Mouse (Mus musculus) myocyte (in vitro differentiated cells): ENCODE data around the gene Crebrf.

Source experiments
- CEBPB ChIP-seq: IDR thresholded peaks from 2 replicates; pipeline ENCODE4 v1.6.1; 2011; ENCODE audit warnings: mild to moderate bottlenecking, moderate library complexity; ENCODE audit not compliant: poor library complexity, insufficient read depth, severe bottlenecking
- MAX ChIP-seq: IDR thresholded peaks from one replicate; pipeline ENCODE4 v1.6.1; 2011; ENCODE audit warnings: low read depth, mild to moderate bottlenecking, control low read depth
- MYOD1 ChIP-seq, 3 experiments: IDR thresholded peaks; one replicate each; pipeline ENCODE4 v1.6.1; 2011; ENCODE audit warnings: control low read depth in 2 of 3, low read depth in 2 of 3, mild to moderate bottlenecking in 2 of 3, moderate library complexity in 1 of 3; ENCODE audit not compliant: insufficient read length in 2 of 3, control insufficient read depth in 1 of 3
- MYOG ChIP-seq, 3 experiments: IDR thresholded peaks; one replicate each; pipeline ENCODE4 v1.6.1; 2011; ENCODE audit warnings: control low read depth in 2 of 3, low read depth in 2 of 3, mild to moderate bottlenecking in 2 of 3; ENCODE audit not compliant: insufficient read length in 2 of 3, control insufficient read depth in 1 of 3, insufficient read depth in 1 of 3
- POLR2A ChIP-seq: IDR thresholded peaks from one replicate; pipeline ENCODE4 v1.6.1; 2011; ENCODE audit warnings: low read depth, mild to moderate bottlenecking, control low read depth, moderate library complexity; ENCODE audit not compliant: insufficient read length
- POLR2AphosphoS2 ChIP-seq: IDR thresholded peaks from one replicate; pipeline ENCODE4 v1.6.1; 2011; ENCODE audit warnings: low read depth, control low read depth; ENCODE audit not compliant: insufficient read length
- REST ChIP-seq: IDR thresholded peaks from one replicate; pipeline ENCODE4 v1.6.1; 2011; ENCODE audit warnings: mild to moderate bottlenecking, control low read depth, moderate library complexity; ENCODE audit not compliant: insufficient read depth, insufficient read length
- SRF ChIP-seq: IDR thresholded peaks from one replicate; pipeline ENCODE4 v1.6.1; 2011; ENCODE audit warnings: low read depth; ENCODE audit not compliant: control insufficient read depth, insufficient read length
- TCF12 ChIP-seq: IDR thresholded peaks from one replicate; pipeline ENCODE4 v1.6.1; 2011; ENCODE audit warnings: mild to moderate bottlenecking, control low read depth; ENCODE audit not compliant: poor library complexity, insufficient read depth, severe bottlenecking
- TCF3 ChIP-seq: IDR thresholded peaks from one replicate; pipeline ENCODE4 v1.6.1; 2011; ENCODE audit warnings: low read depth, control low read depth; ENCODE audit not compliant: insufficient read length
- USF1 ChIP-seq: IDR thresholded peaks from one replicate; pipeline ENCODE4 v1.6.1; 2011; ENCODE audit warnings: low read depth, mild to moderate bottlenecking, control low read depth, moderate library complexity

DNA sequence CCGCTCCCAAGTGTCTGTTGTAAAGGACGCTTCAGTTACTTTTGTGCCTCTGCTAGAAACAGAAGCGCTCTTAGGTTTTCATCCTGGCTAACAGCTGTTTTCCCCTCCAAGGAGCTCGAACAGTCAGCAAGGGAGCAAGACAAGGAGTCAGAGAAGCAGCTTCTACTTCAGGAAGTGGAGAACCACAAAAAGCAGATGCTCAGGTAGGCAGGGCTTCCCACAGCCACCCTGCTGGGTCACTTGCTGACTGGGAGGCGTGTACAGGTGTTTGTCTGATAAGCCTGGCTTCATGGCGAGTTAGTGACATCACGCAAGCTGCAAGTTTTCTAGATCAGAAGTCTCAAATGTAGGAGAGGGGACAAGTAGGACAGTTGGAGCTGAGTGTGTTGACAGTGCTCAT lies 71.1 kb downstream of the Crebrf start:
- TF ChIP-seq TCF12 (no peak), MYOG (IDR thresholded peaks at IDR 0.05; ENCODE audit: control insufficient read depth in 1 of 3, insufficient read depth in 1 of 3, insufficient read length in 2 of 3, low read depth in 2 of 3) (no peak), POLR2A (no peak), REST (no peak), USF1 (no peak), POLR2AphosphoS2 (no peak), MAX (no peak), MYOD1 (IDR thresholded peaks at IDR 0.05; ENCODE audit: control insufficient read depth in 1 of 3, insufficient read length in 2 of 3, low read depth in 2 of 3) (no peak), CEBPB (no peak), SRF (no peak), TCF3 (no peak)
